Mouse (Mus musculus) naive thymus-derived CD4-positive, alpha-beta T cell, adult 2 months (primary cell): Measurements from ENCODE around the gene Rpl39.

ENCODE experiments used
- DNase-seq: peaks from one replicate; pipeline ENCODE4 v3.0.0-alpha.2; 2011; ENCODE audit warnings: low read depth

The Rpl39 gene

DNA sequence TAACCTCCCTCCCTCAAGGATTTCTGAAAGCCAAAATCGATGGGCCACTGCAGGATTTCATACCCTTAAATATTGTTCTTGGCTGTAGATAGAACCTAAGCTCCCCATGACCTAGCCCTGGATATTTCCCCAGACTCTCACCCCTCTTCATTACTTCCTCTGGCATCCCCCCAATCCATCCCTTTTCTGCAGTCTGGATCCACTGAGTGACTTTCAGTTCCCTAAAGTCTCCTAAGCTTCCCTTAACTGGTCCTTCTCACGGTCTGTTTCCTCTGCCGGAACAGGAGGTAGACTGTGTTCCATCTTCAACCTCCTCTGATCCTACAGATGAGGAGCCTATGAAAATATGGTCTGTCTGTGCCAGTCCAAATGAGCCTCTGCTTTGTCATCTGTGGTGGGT is 17.9 kb downstream of the Rpl39 start:
- no peak for DNase-seq

DNA sequence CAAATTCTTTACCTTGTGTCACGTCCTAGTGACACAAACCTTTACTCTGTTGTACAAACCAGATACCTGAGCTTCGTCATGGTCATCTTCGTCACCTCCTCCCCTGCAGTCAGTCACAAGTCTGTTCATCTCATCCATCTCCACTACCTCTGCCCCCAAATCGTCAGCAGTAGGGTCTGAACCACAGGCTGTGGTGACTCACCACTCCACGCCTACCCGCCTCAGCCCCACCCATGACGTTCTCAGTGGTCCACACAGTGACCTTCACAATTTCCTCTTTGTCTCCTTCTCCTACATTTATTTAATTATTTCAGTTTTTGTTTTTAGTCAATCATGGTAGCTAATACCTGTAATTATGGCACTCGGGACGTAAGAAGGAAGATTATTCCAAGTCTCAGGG is 21.3 kb downstream of the Rpl39 start:
- no peak for DNase-seq

DNA sequence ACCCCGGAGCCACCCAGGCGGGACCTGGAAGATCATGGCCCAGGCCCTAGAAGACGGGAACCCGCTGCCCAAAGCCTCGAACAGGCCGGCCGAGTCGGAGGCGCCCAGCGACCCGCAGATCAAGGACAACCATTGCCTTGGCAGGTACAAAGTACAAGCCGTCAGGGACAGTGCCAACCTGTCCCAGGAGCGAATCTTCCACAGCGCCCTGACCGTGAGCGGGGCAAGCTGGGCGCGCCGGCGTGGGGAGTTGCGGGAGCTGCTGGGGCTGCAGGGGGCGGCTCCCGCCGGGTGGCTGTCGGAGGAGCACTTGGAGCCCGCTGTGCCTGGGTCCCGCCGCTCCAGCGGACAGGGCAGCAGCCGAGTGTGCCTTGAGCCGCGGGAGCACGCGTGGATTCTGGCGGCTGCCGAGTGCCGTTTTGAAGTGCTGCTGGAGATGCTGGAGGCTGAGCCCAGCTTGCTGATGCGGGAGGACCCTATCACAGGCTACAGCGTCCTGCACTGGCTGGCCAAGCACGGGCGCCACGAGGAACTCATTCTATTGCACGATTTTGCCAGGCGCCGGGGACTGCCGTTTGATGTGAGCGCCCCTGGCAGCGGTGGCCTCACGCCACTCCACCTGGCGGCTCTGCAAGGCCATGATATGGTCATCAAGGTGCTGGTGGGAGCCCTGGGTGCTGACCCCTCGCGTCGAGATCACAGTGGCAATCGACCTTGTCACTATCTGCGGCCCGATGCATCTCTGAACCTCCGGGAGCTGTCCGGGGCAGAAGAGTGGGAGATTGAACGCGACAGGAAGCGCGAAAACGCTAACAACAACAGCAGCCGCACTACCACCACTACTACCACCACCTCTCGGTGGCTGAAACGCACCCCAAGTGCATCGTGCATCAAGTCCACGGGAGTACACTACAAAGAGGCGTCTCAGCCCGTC is 36.0 kb downstream of the Rpl39 start:
- peak; percentile 23 for DNase-seq

DNA sequence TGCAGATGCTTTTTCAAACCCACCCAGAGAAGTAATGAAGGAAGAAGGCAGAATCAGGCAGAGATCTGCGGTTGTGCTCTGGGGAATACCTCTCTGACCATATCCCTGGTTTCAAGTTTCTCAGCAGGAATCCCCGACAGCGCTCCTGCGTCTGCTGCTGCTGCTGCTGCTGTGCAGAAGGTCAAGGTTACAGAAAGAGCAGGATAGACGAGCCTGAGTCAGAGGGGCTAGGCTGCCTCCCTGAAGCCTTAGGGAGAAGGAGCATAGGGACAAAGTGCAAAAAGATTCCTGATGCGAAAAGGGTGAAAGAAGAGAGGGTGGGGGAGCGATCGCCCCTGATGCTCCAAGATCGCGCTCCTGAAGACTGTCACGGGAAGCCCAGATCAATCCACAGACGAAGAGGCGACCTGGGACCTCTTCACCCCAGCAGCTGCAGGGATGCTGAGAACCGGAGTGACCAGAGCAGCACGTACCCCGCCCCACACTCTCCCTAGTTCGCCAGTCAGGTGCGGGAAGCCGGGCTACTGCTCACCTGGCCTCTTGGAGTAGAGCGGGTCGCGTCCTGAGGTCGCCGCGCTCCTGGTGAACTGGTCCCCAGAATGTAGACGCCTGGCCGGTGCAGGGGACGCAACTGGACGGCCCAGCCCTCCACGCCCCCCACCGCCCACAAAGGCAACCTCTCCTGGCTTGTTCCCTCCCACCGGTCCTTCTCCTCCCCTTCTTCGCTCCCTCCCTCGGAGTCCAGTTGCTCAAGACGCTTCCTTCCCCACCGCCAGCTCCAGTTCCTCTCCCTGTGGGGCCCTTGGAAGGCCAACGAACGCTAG is 36.9 kb downstream of the Rpl39 start, which contains the start of gene Sowahd:
TSS of gene Sowahd (plus strand) at position 780 of the 824 bp plus-strand sequence.
- DNase-seq = no peak

DNA sequence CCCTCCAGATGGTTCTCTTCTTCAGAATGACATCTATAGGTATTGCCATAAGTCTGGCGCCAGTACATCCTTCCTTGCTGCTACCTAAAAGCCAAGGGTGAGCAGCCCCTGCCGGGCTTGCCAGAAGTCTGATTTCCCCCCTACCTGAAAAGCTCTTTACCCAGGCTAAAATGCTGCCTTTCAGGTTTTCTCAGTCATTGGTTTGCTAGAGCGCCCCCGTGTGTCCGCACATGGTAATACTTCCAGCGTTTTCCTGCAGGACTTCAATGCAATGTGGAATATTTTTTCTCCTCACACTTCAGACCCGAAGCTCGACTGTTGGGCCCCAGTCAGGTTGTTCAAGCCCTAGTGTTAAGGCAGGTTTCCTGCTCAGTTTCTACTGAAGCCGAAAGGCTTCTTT is 42.5 kb downstream of the Rpl39 start:
- DNase-seq = peak; percentile 67
